Mouse (Mus musculus): ENCODE measurements around the gene Xirp1. TPM values are rescaled to one million over a fixed set of nuclear protein-coding genes. Genes with fewer than 3 reads are reported as not detected.

The Xirp1 gene
- under 1 TPM; 0.07 to 0.09 TPM for total RNA-seq (2023)

DNA sequence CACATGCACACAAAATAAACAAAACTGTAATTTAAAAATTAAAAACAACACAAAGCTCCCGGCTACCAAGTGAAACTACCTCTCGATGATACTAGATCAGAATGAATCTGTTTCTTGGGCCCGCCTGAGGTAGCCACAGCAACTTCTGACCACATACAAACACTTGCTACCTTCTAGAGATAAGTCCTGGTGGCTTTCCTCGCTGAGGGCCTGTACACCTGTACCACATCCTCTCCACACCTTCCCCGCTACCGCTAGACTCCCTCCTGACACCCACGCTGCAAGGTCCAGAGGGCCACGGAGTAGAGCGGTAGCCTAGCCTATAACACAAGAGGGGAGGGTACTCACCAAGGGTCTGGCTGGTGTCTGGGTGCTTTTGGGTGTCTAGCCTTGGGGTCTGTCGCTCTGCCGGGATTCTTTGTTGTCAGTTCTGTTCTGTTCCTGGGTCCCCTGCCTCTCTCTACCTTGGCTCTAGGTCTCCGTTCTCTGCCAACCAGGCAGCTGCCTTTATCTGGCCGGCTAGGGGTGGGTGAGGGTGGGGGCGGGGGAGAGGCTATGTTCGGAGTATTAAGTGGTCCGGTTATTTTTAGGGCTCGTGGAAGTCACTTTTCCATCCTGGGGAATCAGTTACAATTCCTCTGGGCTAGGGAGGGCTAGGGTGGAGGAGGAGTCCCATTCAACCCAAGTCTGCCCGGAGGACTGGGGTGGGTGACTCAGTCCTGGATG is at the start of gene Xirp1:
TSS of gene Xirp1 (minus strand) at position 513 of the 726 bp plus-strand sequence.

GRCm38 (mm10) chr9:120069779-120070178 is 46.4 kb upstream of the Xirp1 start, which contains the start of gene Cx3cr1:
Gene Cx3cr1, minus strand, starts transcription at chr9:120069879.

GRCm38 (mm10) chr9:119984536-119985011 is 38.8 kb downstream of the Xirp1 start, which contains the start of gene Csrnp1:
Gene Csrnp1, minus strand, starts transcription at chr9:119984658.

Other genes starting within 250 kb of the Xirp1 start
- gene Scn11a, start 198.1 kb downstream of the Xirp1 start, total RNA-seq (2023): not detected
- gene Wdr48, start 128.7 kb downstream of the Xirp1 start, total RNA-seq (2023): 10 to 100 TPM; 51.3 to 56.6 TPM
- 1 to 10 TPM; 3.8 to 9.6 TPM for gene Gorasp1, start 86.0 kb downstream of the Xirp1 start, total RNA-seq (2023)
- 1 to 10 TPM; 5.3 to 5.8 TPM for gene Ttc21a, start 86.0 kb downstream of the Xirp1 start, total RNA-seq (2023)
- gene Csrnp1, start 38.9 kb downstream of the Xirp1 start, total RNA-seq (2023): 100 to 1,000 TPM in 1 of 2 experiments, 10 to 100 TPM in 1; 92.8 to 102 TPM
- gene Cx3cr1, start 46.3 kb upstream of the Xirp1 start, total RNA-seq (2023): 10 to 100 TPM; 21.8 to 37.2 TPM
- gene Ccr8, start 68.5 kb upstream of the Xirp1 start, total RNA-seq (2023): not detected
- 10 to 100 TPM; 29.9 to 44.0 TPM for gene Slc25a38, start 86.8 kb upstream of the Xirp1 start, total RNA-seq (2023)
- gene Rpsa, start 104.1 kb upstream of the Xirp1 start, total RNA-seq (2023): 100 to 1,000 TPM; 729 to 796 TPM
- gene Mobp, start 126.1 kb upstream of the Xirp1 start, total RNA-seq (2023): not detected

All from neutrophil, adult 59 days (primary cell).